Mouse (Mus musculus) embryo, embryonic 11 days (tissue): ENCODE measurements around the gene Oas1e.
A peak's percentile ranks its signal among the peaks of the same experiment; 100 is the strongest.
"Not testable (repeated sequence)": the region's sequence is repeated elsewhere in the genome, so short reads cannot be mapped to it uniquely, and the experiment has no call there.

ENCODE experiments used
- DNase-seq: peaks from one replicate; pipeline ENCODE4 v3.0.0-alpha.2; 2015

Gene Oas1e

GRCm38 (mm10) chr5:120795480-120796034, at the start of gene Oas1e:
Gene Oas1e (minus strand): TSS chr5:120795530.
- DNase-seq: not testable (repeated sequence)

- no peak for DNase-seq
Measured at GRCm38 (mm10) chr5:120844713-120845112, 49.4 kb upstream of the Oas1e start.

GRCm38 (mm10) chr5:120836731-120837585, 41.6 kb upstream of the Oas1e start:
- peak; percentile 43 for DNase-seq

- peak; percentile 44 for DNase-seq
Measured at GRCm38 (mm10) chr5:120833335-120834280, 38.3 kb upstream of the Oas1e start.

GRCm38 (mm10) chr5:120831031-120831430, 35.7 kb upstream of the Oas1e start:
- DNase-seq: no peak

- no peak for DNase-seq
Measured at GRCm38 (mm10) chr5:120818999-120819398, 23.7 kb upstream of the Oas1e start.

GRCm38 (mm10) chr5:120815949-120816348, 20.6 kb upstream of the Oas1e start:
- DNase-seq: no peak

- no peak for DNase-seq
Measured at GRCm38 (mm10) chr5:120813023-120813422, 17.7 kb upstream of the Oas1e start.

GRCm38 (mm10) chr5:120811951-120812819, 16.9 kb upstream of the Oas1e start, which contains the start of gene Oas1c:
Gene Oas1c (minus strand): TSS chr5:120812514.
- DNase-seq: peak; percentile 92

- DNase-seq: no peak
Measured at GRCm38 (mm10) chr5:120809171-120809570, 13.8 kb upstream of the Oas1e start.

GRCm38 (mm10) chr5:120806458-120806857, 11.1 kb upstream of the Oas1e start:
- peak; percentile 56 for DNase-seq

- DNase-seq: no peak
Measured at GRCm38 (mm10) chr5:120803596-120803995, 8.3 kb upstream of the Oas1e start.

- DNase-seq: not testable (repeated sequence)
Measured at GRCm38 (mm10) chr5:120798943-120799342, 3.6 kb upstream of the Oas1e start.

- DNase-seq: not testable (repeated sequence)
Measured at GRCm38 (mm10) chr5:120798147-120798546, 2.8 kb upstream of the Oas1e start.

GRCm38 (mm10) chr5:120793043-120793442, 2.3 kb downstream of the Oas1e start:
- DNase-seq: peak; percentile 54

GRCm38 (mm10) chr5:120787042-120787441, 8.3 kb downstream of the Oas1e start:
- DNase-seq: no peak

GRCm38 (mm10) chr5:120782446-120782845, 12.9 kb downstream of the Oas1e start:
- DNase-seq: no peak

- no peak for DNase-seq
Measured at GRCm38 (mm10) chr5:120781646-120782045, 13.7 kb downstream of the Oas1e start.

GRCm38 (mm10) chr5:120779922-120780321, 15.4 kb downstream of the Oas1e start:
- DNase-seq: no peak

- no peak for DNase-seq
Measured at GRCm38 (mm10) chr5:120778941-120779340, 16.4 kb downstream of the Oas1e start.

GRCm38 (mm10) chr5:120777478-120777877, 17.9 kb downstream of the Oas1e start, which contains the start of gene Oas3:
Gene Oas3 (minus strand): TSS chr5:120777661.
- DNase-seq: no peak

GRCm38 (mm10) chr5:120776801-120777200, 18.5 kb downstream of the Oas1e start:
- no peak for DNase-seq
